16 mouse cellular contexts compared by ENCODE assay signal in the genomic region with DNA sequence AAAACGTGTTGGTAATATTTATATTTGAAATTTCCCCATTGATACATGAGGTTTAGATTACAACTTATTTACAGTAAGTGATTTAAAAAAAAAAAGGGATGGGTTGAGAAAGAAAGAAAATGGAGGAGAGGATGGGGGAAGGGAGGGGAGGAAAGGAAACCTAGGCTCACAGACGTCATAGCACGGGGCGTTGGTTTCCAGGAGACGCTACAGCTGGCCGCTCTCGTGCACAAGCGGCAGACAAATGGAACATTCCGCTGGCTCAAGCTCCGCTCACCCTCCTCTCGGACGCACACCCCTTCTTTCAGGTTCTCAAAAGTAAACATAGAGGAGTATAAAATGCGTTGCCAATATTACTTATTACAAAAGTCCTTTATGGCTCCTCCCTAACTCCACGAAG. TPM values are rescaled to one million over a fixed set of nuclear protein-coding genes. Genes with fewer than 3 reads are reported as not detected.
A peak's percentile ranks its signal among the peaks of the same experiment; 100 is the strongest.
DNase-seq lines count a peak whose midpoint lies in the region; ATAC-seq and TF ChIP-seq lines count a peak whose summit lies in the region.
"Had no signal": no experiment of that assay in that cellular context is flagged by ENCODE, and none has a peak within 500 bp of the region (broad histone marks: within the 10 kb centered on the region; RNA-seq: fewer than 3 reads in every experiment).

No protein-coding gene starts in this region.

- no peaks in the 10 kb centered on the region for H3K4me1 ChIP-seq in kidney, embryonic 14.5 days (ENCODE audit: control insufficient read depth, insufficient read depth, low read length)
- no peaks in the 10 kb centered on the region for H3K4me1 ChIP-seq in stomach, postnatal 0 days (replicated peaks; ENCODE audit: control insufficient read depth, insufficient read depth)
- H3K4me1 ChIP-seq in neural tube, embryonic 15.5 days: no peaks in the 10 kb centered on the region
- H3K4me1 ChIP-seq in cerebellum, adult 2 months (ENCODE audit: control insufficient read depth, insufficient read depth, low read length): 0 out of 2 replicates have a peak, but pooled peaks cover 3% of the 10 kb centered on the region
- H3K4me1 ChIP-seq: limb, embryonic 15.5 days; neural tube, embryonic 12.5 days had no signal

- TF ChIP-seq POLR2A in cerebellum, adult 2 months (IDR thresholded peaks at IDR 0.05; ENCODE audit: borderline replicate concordance, insufficient read depth, low read length): no peak

- no peak overlapping the region for H3K4me2 ChIP-seq in kidney, embryonic 14.5 days (replicated peaks; ENCODE audit: low read depth, low read length)
- H3K4me2 ChIP-seq in stomach, postnatal 0 days (replicated peaks; ENCODE audit: low read depth): peak overlapping the region; percentile 23
- H3K4me2 ChIP-seq in neural tube, embryonic 15.5 days: no peak overlapping the region
- H3K4me2 ChIP-seq: limb, embryonic 15.5 days; neural tube, embryonic 12.5 days had no signal

- no peak overlapping the region for H3K9ac ChIP-seq in kidney, embryonic 14.5 days (ENCODE audit: low read depth, low read length)
- H3K9ac ChIP-seq in stomach, postnatal 0 days (ENCODE audit: low read length): no peak overlapping the region
- no peak overlapping the region for H3K9ac ChIP-seq in neural tube, embryonic 15.5 days (replicated peaks)
- H3K9ac ChIP-seq: limb, embryonic 15.5 days; neural tube, embryonic 12.5 days had no signal

- no peak overlapping the region for H3K27ac ChIP-seq in kidney, embryonic 14.5 days (ENCODE audit: low read depth, low read length)
- no peak overlapping the region for H3K27ac ChIP-seq in stomach, postnatal 0 days (replicated peaks)
- H3K27ac ChIP-seq in neural tube, embryonic 15.5 days (replicated peaks): no peak overlapping the region
- H3K27ac ChIP-seq in cerebellum, adult 2 months (ENCODE audit: insufficient read depth, low read length): no peak overlapping the region
- H3K27ac ChIP-seq: limb, embryonic 15.5 days; neural tube, embryonic 12.5 days had no signal

- 53% methylated on average over 14 of the region's 14 CpGs for WGBS in kidney, embryonic 14.5 days
- 36% methylated on average over 14 of the region's 14 CpGs for WGBS in stomach, postnatal 0 days
- 80% methylated on average over 14 of the region's 14 CpGs for WGBS in neural tube, embryonic 15.5 days
- 66% methylated on average over 14 of the region's 14 CpGs for WGBS in cerebellum, adult 2 months

- no peaks in the 10 kb centered on the region for H3K9me3 ChIP-seq in kidney, embryonic 14.5 days (ENCODE audit: control insufficient read depth, low read length)
- no peaks in the 10 kb centered on the region for H3K9me3 ChIP-seq in stomach, postnatal 0 days (ENCODE audit: control insufficient read depth, low read length)
- no peaks in the 10 kb centered on the region for H3K9me3 ChIP-seq in neural tube, embryonic 15.5 days (replicated peaks)
- H3K9me3 ChIP-seq: limb, embryonic 15.5 days; megakaryocyte, embryonic 14.5 days; neural tube, embryonic 12.5 days had no signal

- no peak for DNase-seq in kidney, adult 11 months
- peak; percentile 37 for DNase-seq in R1 (ENCODE audit: low read depth, low spot score)
- peak; percentile 31 to 47 for DNase-seq in kidney, postnatal 4 days
- DNase-seq in stomach, postnatal 0 days (ENCODE audit: low spot score): peak; percentile 37
- DNase-seq in layer of hippocampus, adult 18-20 months (ENCODE audit: low spot score in 2 of 2): no peak
- no peak for DNase-seq in cerebellum, adult 2 months
- DNase-seq: right cerebral cortex, postnatal 4 days had no signal

- H3K36me3 ChIP-seq in kidney, embryonic 14.5 days (ENCODE audit: control insufficient read depth, insufficient read depth, low read length): peaks cover 24% of the 10 kb centered on the region
- H3K36me3 ChIP-seq in stomach, postnatal 0 days (ENCODE audit: control insufficient read depth, insufficient read depth, low read length): peaks cover 5% of the 10 kb centered on the region; the same call in 1 of the 2 replicates
- H3K36me3 ChIP-seq in neural tube, embryonic 15.5 days: peaks cover 26% of the 10 kb centered on the region

- TF ChIP-seq EP300 in stomach, postnatal 0 days (optimal IDR thresholded peaks at IDR 0.05): no peak

- no peaks in the 10 kb centered on the region for H3K27me3 ChIP-seq in kidney, embryonic 14.5 days (ENCODE audit: control insufficient read depth, insufficient read depth, low read length)
- H3K27me3 ChIP-seq in stomach, postnatal 0 days (ENCODE audit: control insufficient read depth, insufficient read depth, low read length): no peaks in the 10 kb centered on the region
- no peaks in the 10 kb centered on the region for H3K27me3 ChIP-seq in neural tube, embryonic 15.5 days (replicated peaks)
- H3K27me3 ChIP-seq in cerebellum, adult 2 months (ENCODE audit: control insufficient read depth, insufficient read depth, low read length): no peaks in the 10 kb centered on the region
- H3K27me3 ChIP-seq: limb, embryonic 15.5 days; megakaryocyte, embryonic 14.5 days; neural tube, embryonic 12.5 days had no signal

- peak; percentile 63; the same call in 1 of the 2 replicates for ATAC-seq in kidney, embryonic 14.5 days (ENCODE audit: low FRiP score, low TSS enrichment)
- peak; percentile 78 for ATAC-seq in stomach, postnatal 0 days (ENCODE audit: low FRiP score, low TSS enrichment)
- no peak for ATAC-seq in neural tube, embryonic 15.5 days (ENCODE audit: low FRiP score)

- TF ChIP-seq CTCF in stomach, postnatal 0 days (IDR thresholded peaks at IDR 0.05; ENCODE audit: low read depth): no peak
- TF ChIP-seq CTCF in cerebellum, adult 2 months (IDR thresholded peaks at IDR 0.05; ENCODE audit: borderline replicate concordance, insufficient read depth, low read depth, low read length): no peak

- no peak overlapping the region for H3K4me3 ChIP-seq in kidney, embryonic 14.5 days (ENCODE audit: low read length)
- no peak overlapping the region for H3K4me3 ChIP-seq in stomach, postnatal 0 days (ENCODE audit: low read depth, low read length)
- H3K4me3 ChIP-seq in neural tube, embryonic 15.5 days (replicated peaks): no peak overlapping the region
- no peak overlapping the region for H3K4me3 ChIP-seq in cerebellum, adult 2 months (replicated peaks; ENCODE audit: insufficient read depth, low read depth, low read length)
- H3K4me3 ChIP-seq: limb, embryonic 15.5 days; megakaryocyte, embryonic 14.5 days; neural tube, embryonic 12.5 days had no signal

RNA-seq across cellular contexts. Expression of a gene that starts 33.4 kb away (rescaled TPM):
- polyA plus RNA-seq in kidney, embryonic 14.5 days (2014; fragmentation: Nextera tagmentation; extraction: Ambion mirVana): not detected in 2 replicates
- not detected in 2 replicates for polyA plus RNA-seq in stomach, postnatal 0 days (2015; fragmentation: Nextera tagmentation; extraction: Ambion mirVana)
- polyA plus RNA-seq in neural tube, embryonic 15.5 days (2015; fragmentation: Nextera tagmentation; extraction: Ambion mirVana): not detected in 2 replicates
- total RNA-seq in layer of hippocampus, adult 18-20 months (2021): not detected
- not detected in 2 replicates for polyA plus RNA-seq in cerebellum, adult 2 months (2012; rRNA removed)
- total RNA-seq: common myeloid progenitor, adult 5-6 weeks; gastrocnemius, adult 18-20 months had no signal
- polyA plus RNA-seq: C2C12; heart, postnatal 0 days; limb, embryonic 15.5 days; neural tube, embryonic 12.5 days had no signal

Comparison
In these comparisons a context has a peak if more than half of its experiments do, and no peak if none do; other contexts are left out.
1. DNase-seq: peak in R1 (single experiment), kidney, postnatal 4 days (2 of 2) and stomach, postnatal 0 days (single experiment); none in kidney, adult 11 months (single experiment), layer of hippocampus, adult 18-20 months (0 of 2) and cerebellum, adult 2 months (0 of 2).